ENCODE assay signal across 8 mouse cellular contexts in genomic region chr8:84871376-84872308, GRCm38 (mm10). TPM values are rescaled to one million over a fixed set of nuclear protein-coding genes. Genes with fewer than 3 reads are reported as not detected.
DNase-seq lines count a peak whose midpoint lies in the region; ATAC-seq and TF ChIP-seq lines count a peak whose summit lies in the region.

TSS of gene Syce2 (plus strand) at chr8:84872111.

- 13% methylated on average over 44 of the region's 46 CpGs for WGBS in heart, postnatal 0 days
- WGBS in lung, adult 2 months: 11% methylated on average over 44 of the region's 46 CpGs
- WGBS in neural tube, embryonic 14.5 days: 21% methylated on average over 34 of the region's 46 CpGs

- peak within 1 kb of the TSS; percentile 68 for H3K4me3 ChIP-seq in ES-Bruce4 (ENCODE audit: low read depth, low read length)
- peak within 1 kb of the TSS; percentile 43 for H3K4me3 ChIP-seq in heart, postnatal 0 days (ENCODE audit: low read depth, low read length)
- H3K4me3 ChIP-seq in lung, adult 2 months (replicated peaks; ENCODE audit: extremely low read depth, low read depth, low read length): peak within 1 kb of the TSS; percentile 77
- peak within 1 kb of the TSS; percentile 32 for H3K4me3 ChIP-seq in neural tube, embryonic 14.5 days (ENCODE audit: low read depth, low read length)

- no peak for TF ChIP-seq POLR2A in ES-Bruce4 (IDR thresholded peaks at IDR 0.05; ENCODE audit: insufficient read depth, low read length)
- TF ChIP-seq POLR2A in lung, adult 2 months (IDR thresholded peaks at IDR 0.05; ENCODE audit: borderline replicate concordance, extremely low read depth, low read depth, low read length): no peak

- ATAC-seq in erythroblast, adult 5-6 weeks (replicated peaks; ENCODE audit: low FRiP score, poor library complexity, severe bottlenecking): peak; percentile 75
- ATAC-seq in heart, postnatal 0 days (ENCODE audit: insufficient read depth, low read depth): peak; percentile 80
- ATAC-seq in neural tube, embryonic 14.5 days (ENCODE audit: low read depth): peak; percentile 69

- H3K4me1 ChIP-seq in ES-Bruce4 (ENCODE audit: control insufficient read depth, insufficient read depth, low read length): peaks cover 3% of the 10 kb centered on the region
- peaks cover 7% of the 10 kb centered on the region for H3K4me1 ChIP-seq in heart, postnatal 0 days (ENCODE audit: control insufficient read depth, insufficient read depth)
- peaks cover 7% of the 10 kb centered on the region for H3K4me1 ChIP-seq in lung, adult 2 months (ENCODE audit: control insufficient read depth, insufficient read depth, low read length)
- no peaks in the 10 kb centered on the region; the same call in 1 of the 2 replicates for H3K4me1 ChIP-seq in neural tube, embryonic 14.5 days (ENCODE audit: control insufficient read depth, insufficient read depth, low read length)

- H3K27ac ChIP-seq in ES-Bruce4 (ENCODE audit: insufficient read depth, low read length): 0 out of 2 replicates have a peak within 1 kb of the TSS, but pooled peaks have one; percentile 2
- no peak within 1 kb of the TSS for H3K27ac ChIP-seq in heart, postnatal 0 days (ENCODE audit: low read depth)
- no peak within 1 kb of the TSS for H3K27ac ChIP-seq in neural tube, embryonic 14.5 days (ENCODE audit: low read depth, low read length)

- H3K4me2 ChIP-seq in heart, postnatal 0 days (ENCODE audit: low read depth, low read length): peak within 1 kb of the TSS; percentile 77
- H3K4me2 ChIP-seq in neural tube, embryonic 14.5 days (ENCODE audit: low read depth, low read length): peak within 1 kb of the TSS; percentile 71

- H3K36me3 ChIP-seq in ES-Bruce4 (ENCODE audit: control insufficient read depth, insufficient read depth, low read length, poor library complexity, severe bottlenecking): peaks cover 34% of the 10 kb centered on the region
- H3K36me3 ChIP-seq in heart, postnatal 0 days (replicated peaks; ENCODE audit: control insufficient read depth, insufficient read depth, low read length): peaks cover 26% of the 10 kb centered on the region
- peaks cover 28% of the 10 kb centered on the region for H3K36me3 ChIP-seq in neural tube, embryonic 14.5 days (ENCODE audit: control insufficient read depth, insufficient read depth, low read length)

- H3K27me3 ChIP-seq in ES-Bruce4 (ENCODE audit: control insufficient read depth, insufficient read depth, low read length, poor library complexity, severe bottlenecking): no peaks in the 10 kb centered on the region
- no peaks in the 10 kb centered on the region for H3K27me3 ChIP-seq in heart, postnatal 0 days (ENCODE audit: control insufficient read depth, insufficient read depth, low read length)
- H3K27me3 ChIP-seq in neural tube, embryonic 14.5 days (ENCODE audit: control insufficient read depth, insufficient read depth, low read length): peaks cover 4% of the 10 kb centered on the region; the same call in 1 of the 2 replicates

- TF ChIP-seq EP300 in ES-Bruce4 (IDR thresholded peaks at IDR 0.05; ENCODE audit: insufficient read depth, low read depth, low read length): no peak
- no peak for TF ChIP-seq EP300 in heart, postnatal 0 days (IDR thresholded peaks at IDR 0.05; ENCODE audit: low read depth)

- TF ChIP-seq CTCF in ES-Bruce4 (IDR thresholded peaks at IDR 0.05; ENCODE audit: low read depth, low read length): no peak
- TF ChIP-seq CTCF in heart, postnatal 0 days (IDR thresholded peaks at IDR 0.05; ENCODE audit: low read depth): peak; percentile 35; the same call in 1 of the 2 replicates
- TF ChIP-seq CTCF in lung, adult 2 months (IDR thresholded peaks at IDR 0.05; ENCODE audit: insufficient read depth, low read length): no peak

- peak within 1 kb of the TSS; percentile 73 for H3K9ac ChIP-seq in ES-Bruce4 (ENCODE audit: low read depth, poor library complexity, severe bottlenecking)
- peak within 1 kb of the TSS; percentile 27; the same call in 1 of the 2 replicates for H3K9ac ChIP-seq in heart, postnatal 0 days (replicated peaks; ENCODE audit: low read depth, low read length)
- H3K9ac ChIP-seq in neural tube, embryonic 14.5 days (replicated peaks; ENCODE audit: low read depth, low read length): peak within 1 kb of the TSS; percentile 32

- peak; percentile 64 for DNase-seq in brain, adult 2 months (ENCODE audit: low read depth, low spot score)
- peak; percentile 38 for DNase-seq in heart, postnatal 0 days (ENCODE audit: low spot score)
- DNase-seq in kidney, postnatal 25 days: peak; percentile 90 to 91
- DNase-seq in lung, adult 2 months: peak; percentile 80
- DNase-seq in thymus, adult 18-20 months: peak; percentile 64 to 77

- H3K9me3 ChIP-seq in ES-Bruce4 (replicated peaks; ENCODE audit: control insufficient read depth, insufficient read depth, low read length, poor library complexity, severe bottlenecking): no peaks in the 10 kb centered on the region
- H3K9me3 ChIP-seq in heart, postnatal 0 days (replicated peaks; ENCODE audit: control insufficient read depth, low read length): no peaks in the 10 kb centered on the region
- H3K9me3 ChIP-seq in neural tube, embryonic 14.5 days (ENCODE audit: control insufficient read depth, low read length): no peaks in the 10 kb centered on the region

RNA-seq across cellular contexts. Expression of gene Syce2, which starts in this region (rescaled TPM):
- 93.8 and 97.1 TPM in 2 replicates for polyA plus RNA-seq in ES-Bruce4 (2011; ENCODE audit: insufficient read depth, insufficient read length, low read depth, missing spikeins)
- 54.3 and 54.8 TPM in 2 replicates for total RNA-seq in erythroblast, adult 5-6 weeks (2015; ENCODE audit: low replicate concordance)
- total RNA-seq in erythroblast, adult 5-6 weeks (2017; ENCODE audit: low replicate concordance): 10.6 and 24.4 TPM in 2 replicates
- total RNA-seq in heart, postnatal 0 days (2014; rRNA removed; ENCODE audit: low replicate concordance): 0.15 and 1.7 TPM in 2 replicates
- 9.7 and 11.8 TPM in 2 replicates for polyA plus RNA-seq in heart, postnatal 0 days (2015; fragmentation: Nextera tagmentation; extraction: Ambion mirVana)
- polyA plus RNA-seq in lung, adult 2 months (2012; rRNA removed): 1.5 and 1.8 TPM in 2 replicates
- 14.2 and 24.5 TPM in 2 replicates for polyA plus RNA-seq in neural tube, embryonic 14.5 days (2014; fragmentation: Nextera tagmentation; extraction: Ambion mirVana)

Comparison
In these comparisons a context has a peak if more than half of its experiments do, and no peak if none do; other contexts are left out.
1. DNase-seq: peak in every context shown above with its lines; median percentile 90 in kidney, postnatal 25 days; 80 in lung, adult 2 months; 70 in thymus, adult 18-20 months; 64 in brain, adult 2 months; 38 in heart, postnatal 0 days.